Mouse (Mus musculus) adrenal gland, postnatal 14 days (tissue): Measurements from ENCODE around the gene Spen. TPM values are rescaled to one million over a fixed set of nuclear protein-coding genes. Genes with fewer than 3 reads are reported as not detected.

Experiments used
- DNase-seq: peaks from one replicate; pipeline ENCODE4 v3.0.0; 2021; ENCODE audit warnings: mixed read lengths
- total RNA-seq: library from RNA; stranded (reverse); gene quantifications from 2 replicates; pipeline ENCODE4 v1.2.3, GENCODE M21; 2021

The Spen gene
- total RNA-seq, 1 experiment from 2014 or later, result 50.2 TPM

- DNase-seq, result no peak
These were observed 118.1 kb downstream of the Spen start, which contains the start of gene Hspb7 for GRCm38 (mm10) chr4:141420192-141420829. Hspb7 (plus strand) TSS chr4:141420779.

- DNase-seq, result peak; percentile 77
These were observed 118.8 kb downstream of the Spen start for GRCm38 (mm10) chr4:141419398-141420191.

Other genes starting within 250 kb of the Spen start
- 18.8 and 19.4 TPM in 2 replicates for gene Epha2, start 237.4 kb downstream of the Spen start, total RNA-seq
- 11.0 and 16.9 TPM in 2 replicates for gene Fam131c, start 170.4 kb downstream of the Spen start, total RNA-seq
- not detected in 2 replicates for gene Clcnka, start 139.9 kb downstream of the Spen start, total RNA-seq
- not detected in 2 replicates for gene Clcnkb, start 122.6 kb downstream of the Spen start, total RNA-seq
- 0.19 and 1.5 TPM in 2 replicates for gene Hspb7, start 117.8 kb downstream of the Spen start, total RNA-seq
- gene Srarp, start 102.5 kb downstream of the Spen start, total RNA-seq, result not detected in 2 replicates
- 17.0 and 19.4 TPM in 2 replicates for gene Zbtb17, start 93.9 kb downstream of the Spen start, total RNA-seq
- 11.0 and 13.2 TPM in 2 replicates for gene Fblim1, start 67.5 kb upstream of the Spen start, total RNA-seq
- 9.7 and 9.9 TPM in 2 replicates for gene Tmem82, start 80.0 kb upstream of the Spen start, total RNA-seq
- gene Slc25a34, start 85.2 kb upstream of the Spen start, total RNA-seq, result 31.9 and 32.5 TPM in 2 replicates
- 37.3 and 48.5 TPM in 2 replicates for gene Plekhm2, start 126.3 kb upstream of the Spen start, total RNA-seq
- 1.5 and 3.3 TPM in 2 replicates for gene Rsc1a1, start 147.0 kb upstream of the Spen start, total RNA-seq
- gene Ddi2, start 184.8 kb upstream of the Spen start, total RNA-seq, result 56.0 and 65.2 TPM in 2 replicates
- 13.4 and 32.2 TPM in 2 replicates for gene Agmat, start 208.1 kb upstream of the Spen start, total RNA-seq